In genomic region chr3:159840817-159841390, GRCm38 (mm10) we compare ENCODE assay signal across 8 mouse cellular contexts. TPM values are rescaled to one million over a fixed set of nuclear protein-coding genes. Genes with fewer than 3 reads are reported as not detected.
DNase-seq lines count a peak whose midpoint lies in the region; ATAC-seq and TF ChIP-seq lines count a peak whose summit lies in the region.

No protein-coding gene starts in this region.

- no peaks in the 10 kb centered on the region for H3K36me3 ChIP-seq in forebrain, postnatal 0 days (ENCODE audit: insufficient read depth)
- H3K36me3 ChIP-seq in hindbrain, postnatal 0 days (ENCODE audit: insufficient read depth, low read length), result no peaks in the 10 kb centered on the region
- no peaks in the 10 kb centered on the region for H3K36me3 ChIP-seq in limb, embryonic 15.5 days
- no peaks in the 10 kb centered on the region for H3K36me3 ChIP-seq in midbrain, embryonic 13.5 days
- no peaks in the 10 kb centered on the region for H3K36me3 ChIP-seq in thymus, adult 2 months (ENCODE audit: control insufficient read depth, insufficient read depth, low read length)

- H3K27ac ChIP-seq in forebrain, postnatal 0 days (ENCODE audit: low read depth, low read length), result peak overlapping the region; percentile 45; the same call in 1 of the 2 replicates
- H3K27ac ChIP-seq in hindbrain, postnatal 0 days, result peak overlapping the region; percentile 67; the same call in 1 of the 2 replicates
- peak overlapping the region; percentile 94 for H3K27ac ChIP-seq in limb, embryonic 15.5 days
- H3K27ac ChIP-seq in midbrain, embryonic 13.5 days, result peak overlapping the region; percentile 75; the same call in 1 of the 2 replicates
- peak overlapping the region; percentile 8; the same call in 1 of the 2 replicates for H3K27ac ChIP-seq in thymus, adult 2 months (ENCODE audit: control insufficient read depth, insufficient read depth, low read length)

- TF ChIP-seq CTCF in forebrain, postnatal 0 days (IDR thresholded peaks at IDR 0.05; ENCODE audit: low read depth), result no peak
- TF ChIP-seq CTCF in hindbrain, postnatal 0 days (IDR thresholded peaks at IDR 0.05; ENCODE audit: low read depth), result no peak
- no peak for TF ChIP-seq CTCF in thymus, adult 2 months (IDR thresholded peaks at IDR 0.05; ENCODE audit: borderline replicate concordance, control insufficient read depth, extremely low read depth, insufficient read depth, low read length, poor library complexity)

- no peaks in the 10 kb centered on the region for H3K4me1 ChIP-seq in forebrain, postnatal 0 days (ENCODE audit: insufficient read depth)
- no peaks in the 10 kb centered on the region for H3K4me1 ChIP-seq in hindbrain, postnatal 0 days (ENCODE audit: insufficient read depth, low read length)
- peaks cover 8% of the 10 kb centered on the region for H3K4me1 ChIP-seq in limb, embryonic 15.5 days
- H3K4me1 ChIP-seq in midbrain, embryonic 13.5 days (replicated peaks), result peaks cover 17% of the 10 kb centered on the region
- H3K4me1 ChIP-seq in thymus, adult 2 months (replicated peaks; ENCODE audit: control insufficient read depth, insufficient read depth, low read length), result peaks cover 5% of the 10 kb centered on the region

- ATAC-seq in frontal cortex, adult (ENCODE audit: low TSS enrichment), result peak; percentile 39
- peak; percentile 14; the same call in 1 of the 2 replicates for ATAC-seq in forebrain, postnatal 0 days
- ATAC-seq in hindbrain, postnatal 0 days, result no peak
- no peak for ATAC-seq in limb, embryonic 15.5 days (ENCODE audit: insufficient number of reproducible peaks, low FRiP score, low TSS enrichment, low read depth)
- peak; percentile 24; the same call in 1 of the 2 replicates for ATAC-seq in midbrain, embryonic 13.5 days

- peak overlapping the region; percentile 92 for H3K4me2 ChIP-seq in forebrain, postnatal 0 days (ENCODE audit: low read depth)
- H3K4me2 ChIP-seq in hindbrain, postnatal 0 days (ENCODE audit: low read depth, low read length), result peak overlapping the region; percentile 99
- peak overlapping the region; percentile 64 for H3K4me2 ChIP-seq in limb, embryonic 15.5 days
- peak overlapping the region; percentile 87 for H3K4me2 ChIP-seq in midbrain, embryonic 13.5 days (replicated peaks)

- TF ChIP-seq POLR2A in thymus, adult 2 months (IDR thresholded peaks at IDR 0.05; ENCODE audit: control insufficient read depth, extremely low read depth, insufficient read depth, low read length, poor library complexity), result no peak

- H3K4me3 ChIP-seq in forebrain, postnatal 0 days (ENCODE audit: low read depth, low read length), result peak overlapping the region; percentile 59
- peak overlapping the region; percentile 69 for H3K4me3 ChIP-seq in hindbrain, postnatal 0 days (ENCODE audit: low read length)
- H3K4me3 ChIP-seq in limb, embryonic 15.5 days, result peak overlapping the region; percentile 71
- H3K4me3 ChIP-seq in midbrain, embryonic 13.5 days (replicated peaks), result peak overlapping the region; percentile 65
- H3K4me3 ChIP-seq in thymus, adult 2 months (ENCODE audit: control insufficient read depth, insufficient read depth, low read length), result peak overlapping the region; percentile 98

- peak overlapping the region; percentile 57 for H3K9ac ChIP-seq in forebrain, postnatal 0 days
- peak overlapping the region; percentile 62 for H3K9ac ChIP-seq in hindbrain, postnatal 0 days (replicated peaks; ENCODE audit: low read length)
- peak overlapping the region; percentile 44 for H3K9ac ChIP-seq in limb, embryonic 15.5 days
- peak overlapping the region; percentile 72 for H3K9ac ChIP-seq in midbrain, embryonic 13.5 days (replicated peaks)

- H3K27me3 ChIP-seq in forebrain, postnatal 0 days (ENCODE audit: insufficient read depth, low read length), result peaks cover 3% of the 10 kb centered on the region; the same call in 1 of the 2 replicates
- H3K27me3 ChIP-seq in hindbrain, postnatal 0 days (ENCODE audit: insufficient read depth, low read length), result no peaks in the 10 kb centered on the region
- H3K27me3 ChIP-seq in limb, embryonic 15.5 days, result no peaks in the 10 kb centered on the region
- 0 out of 2 replicates have a peak, but pooled peaks cover 4% of the 10 kb centered on the region for H3K27me3 ChIP-seq in midbrain, embryonic 13.5 days
- no peaks in the 10 kb centered on the region for H3K27me3 ChIP-seq in thymus, adult 2 months (ENCODE audit: control insufficient read depth, insufficient read depth, low read length)

- WGBS in forebrain, postnatal 0 days, result under 1% methylated on average over 12 of the region's 12 CpGs
- WGBS in hindbrain, postnatal 0 days, result 1% methylated on average over 12 of the region's 12 CpGs
- 2% methylated on average over 12 of the region's 12 CpGs for WGBS in limb, embryonic 15.5 days
- 1% methylated on average over 12 of the region's 12 CpGs for WGBS in midbrain, embryonic 13.5 days
- WGBS in thymus, adult 2 months, result 5% methylated on average over 12 of the region's 12 CpGs

- DNase-seq in frontal cortex, postnatal 25 days (ENCODE audit: low spot score in 2 of 2), result no peak
- DNase-seq in adrenal gland, adult 2 months, result peak; percentile 35
- DNase-seq in forebrain, postnatal 0 days, result peak; percentile 25
- DNase-seq in hindbrain, postnatal 0 days (ENCODE audit: low spot score), result peak; percentile 38
- DNase-seq in thymus, adult 2 months, result peak; percentile 25

- H3K9me3 ChIP-seq in forebrain, postnatal 0 days (ENCODE audit: low read length), result no peaks in the 10 kb centered on the region
- H3K9me3 ChIP-seq in hindbrain, postnatal 0 days (ENCODE audit: low read length), result no peaks in the 10 kb centered on the region
- no peaks in the 10 kb centered on the region for H3K9me3 ChIP-seq in limb, embryonic 15.5 days
- no peaks in the 10 kb centered on the region for H3K9me3 ChIP-seq in midbrain, embryonic 13.5 days

RNA-seq across cellular contexts. Expression of gene Wls, which starts 1.4 kb away (rescaled TPM):
- total RNA-seq in adrenal gland, adult 2 months (2021), result 10 to 100 TPM; 50.2 to 58.5 TPM
- 4.4 and 4.5 TPM in 2 replicates for polyA plus RNA-seq in adrenal gland, adult 2 months (2012; rRNA removed)
- total RNA-seq in forebrain, postnatal 0 days (2014; rRNA removed), result 31.2 and 39.3 TPM in 2 replicates
- 31.6 and 41.3 TPM in 2 replicates for polyA plus RNA-seq in forebrain, postnatal 0 days (2015; fragmentation: Nextera tagmentation; extraction: Ambion mirVana)
- 26.1 and 41.3 TPM in 2 replicates for total RNA-seq in hindbrain, postnatal 0 days (2014; rRNA removed)
- 57.3 and 59.2 TPM in 2 replicates for polyA plus RNA-seq in hindbrain, postnatal 0 days (2015; fragmentation: Nextera tagmentation; extraction: Ambion mirVana)
- polyA plus RNA-seq in limb, embryonic 15.5 days (2015; fragmentation: Nextera tagmentation; extraction: Ambion mirVana), result 182 and 198 TPM in 2 replicates
- 101 and 125 TPM in 2 replicates for polyA plus RNA-seq in midbrain, embryonic 13.5 days (2015; fragmentation: Nextera tagmentation; extraction: Ambion mirVana)
- polyA plus RNA-seq in thymus, adult 2 months (2012; rRNA removed), result 20.9 and 26.1 TPM in 2 replicates

Comparison
In these comparisons a context has a peak if more than half of its experiments do, and no peak if none do; other contexts are left out.
1. ATAC-seq: peak in frontal cortex, adult (single experiment), forebrain, postnatal 0 days (single experiment) and midbrain, embryonic 13.5 days (single experiment); none in hindbrain, postnatal 0 days (single experiment) and limb, embryonic 15.5 days (single experiment).
2. DNase-seq: peak in adrenal gland, adult 2 months (single experiment), forebrain, postnatal 0 days (single experiment), hindbrain, postnatal 0 days (single experiment) and thymus, adult 2 months (single experiment); none in frontal cortex, postnatal 25 days (0 of 2).
3. H3K27ac ChIP-seq: peak in every context shown above with its lines; median percentile 94 in limb, embryonic 15.5 days; 75 in midbrain, embryonic 13.5 days; 67 in hindbrain, postnatal 0 days; 45 in forebrain, postnatal 0 days; 8 in thymus, adult 2 months.
4. Peak in every context shown above with its lines, with median percentiles within 50 percentile points of each other: H3K4me2 ChIP-seq, H3K4me3 ChIP-seq and H3K9ac ChIP-seq.